Mouse (Mus musculus) lung, postnatal 0 days (tissue): ENCODE data around the gene Scfd1. TPM values are rescaled to one million over a fixed set of nuclear protein-coding genes. Genes with fewer than 3 reads are reported as not detected.

Experiments
- ATAC-seq: fragments of 200-750 bp; cut with Nextera tagmentation; 2 replicates; pipeline ENCODE4 v1.8.0; 2017; ENCODE audit warnings: moderate library complexity
- DNase-seq: peaks from one replicate; pipeline ENCODE4 v3.0.0-alpha.2; 2016; ENCODE audit warnings: low spot score
- H3K27ac ChIP-seq: fragments of 300-500 bp; sonication (generic); 2 replicates; pipeline ENCODE4 v1.5.1; 2014; ENCODE audit warnings: antibody characterized with exemption, mild to moderate bottlenecking, low read length, mixed read lengths
- H3K27me3 ChIP-seq: fragments of 300-500 bp; sonication (generic); replicated peaks from 2 replicates; pipeline ENCODE4 v1.6.1; 2014; ENCODE audit warnings: low read length, mixed read lengths; ENCODE audit not compliant: insufficient read depth
- H3K36me3 ChIP-seq: fragments of 300-500 bp; sonication (generic); 2 replicates; pipeline ENCODE4 v1.6.1; 2014; ENCODE audit warnings: low read length, mixed read lengths; ENCODE audit not compliant: insufficient read depth
- H3K4me1 ChIP-seq: fragments of 300-500 bp; sonication (generic); 2 replicates; pipeline ENCODE4 v1.6.1; 2014; ENCODE audit warnings: antibody characterized with exemption, low read depth, low read length, mixed read lengths; ENCODE audit not compliant: insufficient read depth
- H3K4me2 ChIP-seq: fragments of 300-500 bp; sonication (generic); replicated peaks from 2 replicates; pipeline ENCODE4 v1.6.1; 2014; ENCODE audit warnings: low read depth, mild to moderate bottlenecking, low read length, moderate library complexity, mixed read lengths
- H3K4me3 ChIP-seq: fragments of 300-500 bp; sonication (generic); 2 replicates; pipeline ENCODE4 v1.5.1; 2014; ENCODE audit warnings: low read depth, low read length
- H3K9ac ChIP-seq: fragments of 300-500 bp; sonication (generic); replicated peaks from 2 replicates; pipeline ENCODE4 v1.6.1; 2014; ENCODE audit warnings: low read depth, mild to moderate bottlenecking
- H3K9me3 ChIP-seq: fragments of 300-500 bp; sonication (generic); 2 replicates; pipeline ENCODE4 v1.6.1; 2016; ENCODE audit warnings: low read length, mixed read lengths
- CTCF ChIP-seq: IDR thresholded peaks from 2 replicates; pipeline ENCODE4 v1.5.1; 2016; ENCODE audit warnings: antibody characterized with exemption, mild to moderate bottlenecking
- EP300 ChIP-seq: IDR thresholded peaks from 2 replicates; pipeline ENCODE4 v1.6.1; 2016; ENCODE audit warnings: antibody characterized with exemption, mild to moderate bottlenecking, control low read depth
- WGBS: fragments of 180-500 bp; shearing (Covaris S2); extraction: QIAGEN DNeasy Blood & Tissue Kit; methylation state at CpG from one replicate; pipeline ENCODE4 v1.1.7; 2014; 5-methylcytosine and 5-hydroxymethylcytosine counted together
- polyA plus RNA-seq: library from polyadenylated mRNA; unstranded; fragments of >200 nt; fragmentation: Nextera tagmentation; extraction: Ambion mirVana; gene quantifications from 2 replicates; pipeline ENCODE4 v1.2.1, GENCODE M21; 2015

The Scfd1 gene
- polyA plus RNA-seq, 1 experiment from 2014 or later: 61.2 TPM

- no peaks in the 10 kb centered on the region for H3K4me1 ChIP-seq
- no peak overlapping the region for H3K4me3 ChIP-seq
- H3K9ac ChIP-seq: no peak overlapping the region
- ATAC-seq (no peak), DNase-seq (no peak)
- TF ChIP-seq CTCF: no peak
- no peak for TF ChIP-seq EP300
- no peak overlapping the region for H3K27ac ChIP-seq
- no peaks in the 10 kb centered on the region for H3K9me3 ChIP-seq
- 82% methylated on average over 7 of the region's 7 CpGs for WGBS
- no peak overlapping the region for H3K4me2 ChIP-seq
- H3K36me3 ChIP-seq: no peaks in the 10 kb centered on the region
- no peaks in the 10 kb centered on the region for H3K27me3 ChIP-seq
Observed at GRCm38 (mm10) chr12:51492040-51492439, 114.7 kb downstream of the Scfd1 start.

- TF ChIP-seq EP300 (no peak), CTCF (no peak)
- H3K9me3 ChIP-seq: no peaks in the 10 kb centered on the region
- H3K27me3 ChIP-seq: no peaks in the 10 kb centered on the region
- 54% methylated on average over 11 of the region's 11 CpGs for WGBS
- no peak for DNase-seq
- H3K27ac ChIP-seq: no peak overlapping the region
- H3K4me3 ChIP-seq: no peak overlapping the region
- H3K4me2 ChIP-seq: no peak overlapping the region
- no peaks in the 10 kb centered on the region for H3K36me3 ChIP-seq
- no peaks in the 10 kb centered on the region for H3K4me1 ChIP-seq
- ATAC-seq: no peak
- no peak overlapping the region for H3K9ac ChIP-seq
Observed at GRCm38 (mm10) chr12:51493476-51493875, 116.2 kb downstream of the Scfd1 start.

- ATAC-seq: no peak
- TF ChIP-seq EP300 (no peak), CTCF (no peak)
Observed at GRCm38 (mm10) chr12:51494641-51495040, 117.3 kb downstream of the Scfd1 start.

More at GRCm38 (mm10) chr12:51494641-51495040, 117.3 kb downstream of the Scfd1 start:
- Histone ChIP-seq H3K4me2 (no peak overlapping the region), H3K27ac (no peak overlapping the region), H3K27me3 (no peaks in the 10 kb centered on the region), H3K9ac (no peak overlapping the region), H3K36me3 (no peaks in the 10 kb centered on the region), H3K4me3 (no peak overlapping the region), H3K4me1 (no peaks in the 10 kb centered on the region), H3K9me3 (no peaks in the 10 kb centered on the region)
- 95% methylated on average over 20 of the region's 20 CpGs for WGBS
- DNase-seq: no peak

Other genes starting within 250 kb of the Scfd1 start
- 7.5 and 9.1 TPM in 2 replicates for gene G2e3, start 29.4 kb upstream of the Scfd1 start, polyA plus RNA-seq
- gene Coch, start 215.8 kb downstream of the Scfd1 start, polyA plus RNA-seq: 0.27 and 0.42 TPM in 2 replicates